Mouse (Mus musculus) adrenal gland, adult 8-10 months (tissue): ENCODE measurements around the gene Cfap61. TPM values are rescaled to one million over a fixed set of nuclear protein-coding genes. Genes with fewer than 3 reads are reported as not detected.

ENCODE experiments used
- DNase-seq: peaks from one replicate; pipeline ENCODE4 v3.0.0; 2022
- total RNA-seq, 4 experiments: library from RNA; stranded (reverse); gene quantifications; 2 replicates each; pipeline ENCODE4 v1.2.4; 2022

The Cfap61 gene
- total RNA-seq, 4 experiments from 2014 or later, result 21.7 to 59.7 (median 35.5) TPM

- no peak for DNase-seq
Measured at GRCm38 (mm10) chr2:145949475-145950068, 15.0 kb downstream of the Cfap61 start.

GRCm38 (mm10) chr2:145950239-145950638, 15.7 kb downstream of the Cfap61 start:
- no peak for DNase-seq

GRCm38 (mm10) chr2:145952726-145953125, 18.1 kb downstream of the Cfap61 start:
- DNase-seq, result no peak

- DNase-seq, result no peak
Measured at GRCm38 (mm10) chr2:145955844-145956243, 21.3 kb downstream of the Cfap61 start.

- no peak for DNase-seq
Measured at GRCm38 (mm10) chr2:145956318-145956717, 21.7 kb downstream of the Cfap61 start.

- DNase-seq, result no peak
Measured at GRCm38 (mm10) chr2:145957450-145957849, 22.9 kb downstream of the Cfap61 start.

- DNase-seq, result no peak
Measured at GRCm38 (mm10) chr2:145958097-145958496, 23.5 kb downstream of the Cfap61 start.

GRCm38 (mm10) chr2:145958551-145958950, 24.0 kb downstream of the Cfap61 start:
- no peak for DNase-seq

GRCm38 (mm10) chr2:145961861-145962260, 27.3 kb downstream of the Cfap61 start:
- no peak for DNase-seq

- DNase-seq, result no peak
Measured at GRCm38 (mm10) chr2:145970751-145971150, 36.2 kb downstream of the Cfap61 start.

GRCm38 (mm10) chr2:145971237-145972010, 36.8 kb downstream of the Cfap61 start:
- DNase-seq, result no peak

- DNase-seq, result no peak
Measured at GRCm38 (mm10) chr2:145972571-145972970, 38.0 kb downstream of the Cfap61 start.

- no peak for DNase-seq
Measured at GRCm38 (mm10) chr2:145979616-145980015, 45.0 kb downstream of the Cfap61 start.

- DNase-seq, result no peak
Measured at GRCm38 (mm10) chr2:145980881-145981280, 46.3 kb downstream of the Cfap61 start.

GRCm38 (mm10) chr2:145981699-145982112, 47.1 kb downstream of the Cfap61 start:
- no peak for DNase-seq

GRCm38 (mm10) chr2:145982317-145983045, 47.9 kb downstream of the Cfap61 start:
- DNase-seq, result no peak

- no peak for DNase-seq
Measured at GRCm38 (mm10) chr2:145987757-145988156, 53.2 kb downstream of the Cfap61 start.

GRCm38 (mm10) chr2:145990446-145990845, 55.9 kb downstream of the Cfap61 start:
- DNase-seq, result no peak

GRCm38 (mm10) chr2:145996472-145996871, 61.9 kb downstream of the Cfap61 start:
- DNase-seq, result no peak

GRCm38 (mm10) chr2:145997956-145998525, 63.5 kb downstream of the Cfap61 start:
- no peak for DNase-seq

- no peak for DNase-seq
Measured at GRCm38 (mm10) chr2:146008801-146009200, 74.2 kb downstream of the Cfap61 start.

GRCm38 (mm10) chr2:146009596-146010349, 75.2 kb downstream of the Cfap61 start:
- DNase-seq, result peak; percentile 20
